Mouse (Mus musculus) thymus, adult 2 months (tissue): Measurements from ENCODE around the gene Sp6.

ENCODE experiments used
- CTCF ChIP-seq: fragments of 200-500 bp; IDR thresholded peaks from 2 replicates; pipeline ENCODE4 v1.5.1; 2012; ENCODE audit warnings: mild to moderate bottlenecking, control low read depth, low read length, moderate library complexity, borderline replicate concordance; ENCODE audit not compliant: control insufficient read depth, poor library complexity, insufficient read depth; ENCODE audit errors: extremely low read depth
- POLR2A ChIP-seq: fragments of 200-500 bp; IDR thresholded peaks from 2 replicates; pipeline ENCODE4 v1.6.1; 2012; ENCODE audit warnings: mild to moderate bottlenecking, low read length, control low read depth, moderate library complexity; ENCODE audit not compliant: control insufficient read depth, poor library complexity, insufficient read depth; ENCODE audit errors: extremely low read depth

DNA sequence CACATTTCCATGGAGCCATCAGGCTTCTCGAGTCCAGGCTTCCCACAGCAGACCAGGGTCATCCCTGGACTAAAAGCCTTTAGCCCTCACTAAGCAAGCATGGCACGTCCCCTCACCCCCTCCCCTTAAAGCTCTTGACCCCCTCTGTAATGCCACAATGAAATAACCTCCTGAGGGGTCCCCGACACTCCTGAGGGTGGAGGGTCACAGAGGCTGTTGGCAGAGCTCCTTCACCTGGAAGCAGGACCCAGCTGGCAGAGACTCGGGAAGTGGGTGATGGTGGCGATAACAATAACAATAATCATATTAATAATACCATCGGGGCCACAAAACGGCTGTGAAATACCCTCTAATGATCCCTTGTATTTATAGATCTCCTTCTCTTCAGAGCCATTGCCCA, 30.3 kb upstream of the Sp6 start, which contains the start of gene Sp2:
- no peak for TF ChIP-seq CTCF
- no peak for TF ChIP-seq POLR2A
